Mouse (Mus musculus) liver, embryonic 14.5 days (tissue): ENCODE measurements around the gene Eif3c. TPM values are rescaled to one million over a fixed set of nuclear protein-coding genes. Genes with fewer than 3 reads are reported as not detected.

Experiments used
- ATAC-seq: fragments of 200-750 bp; cut with Nextera tagmentation; 2 replicates; pipeline ENCODE4 v1.8.0; 2017; ENCODE audit warnings: moderate number of reproducible peaks, mild to moderate bottlenecking, moderate library complexity; ENCODE audit not compliant: insufficient read depth
- DNase-seq, 3 experiments: peaks; one replicate each; pipeline ENCODE4 v3.0.0-alpha.2; 2012 to 2013; ENCODE audit warnings: low read depth in 3 of 3, low spot score in 3 of 3
- H3K27ac ChIP-seq: fragments of 300-500 bp; sonication (generic); 2 replicates; pipeline ENCODE4 v1.5.1; 2014; ENCODE audit warnings: moderate library complexity, mild to moderate bottlenecking, control low read depth, inconsistent platforms
- H3K27me3 ChIP-seq: fragments of 300-500 bp; sonication (generic); 2 replicates; pipeline ENCODE4 v1.6.1; 2014; ENCODE audit warnings: mild to moderate bottlenecking, low read length, moderate library complexity; ENCODE audit not compliant: control insufficient read depth, insufficient read depth
- H3K36me3 ChIP-seq: fragments of 300-500 bp; sonication (generic); replicated peaks from 2 replicates; pipeline ENCODE4 v1.6.1; 2014; ENCODE audit warnings: low read depth; ENCODE audit not compliant: control insufficient read depth, insufficient read depth
- H3K4me1 ChIP-seq, 2 experiments: fragments of 200-500 bp in 1 of 2; fragments of 300-500 bp in 1 of 2; sonication (generic) in 1 of 2; replicated peaks; 2 replicates each; pipeline ENCODE4 v1.6.1; 2012 to 2014; ENCODE audit warnings: antibody characterized with exemption in 1 of 2, inconsistent platforms in 1 of 2, low read length in 1 of 2; ENCODE audit not compliant: control insufficient read depth in 2 of 2, insufficient read depth in 2 of 2
- H3K4me2 ChIP-seq: fragments of 300-500 bp; sonication (generic); 2 replicates; pipeline ENCODE4 v1.6.1; 2014; ENCODE audit warnings: low read depth, mild to moderate bottlenecking, control low read depth, moderate library complexity
- H3K4me3 ChIP-seq, 2 experiments: fragments of 200-500 bp in 1 of 2; fragments of 300-500 bp in 1 of 2; sonication (generic) in 1 of 2; 2 replicates each; pipeline ENCODE4 v1.5.1; 2012 to 2014; ENCODE audit warnings: low read depth in 2 of 2, low read length in 2 of 2, mild to moderate bottlenecking in 2 of 2, control low read depth in 1 of 2, inconsistent platforms in 1 of 2, moderate library complexity in 1 of 2; ENCODE audit not compliant: insufficient read depth in 1 of 2
- H3K9ac ChIP-seq: fragments of 300-500 bp; sonication (generic); replicated peaks from 2 replicates; pipeline ENCODE4 v1.6.1; 2014; ENCODE audit warnings: mild to moderate bottlenecking, control low read depth, moderate library complexity
- H3K9me3 ChIP-seq: fragments of 300-500 bp; sonication (generic); 2 replicates; pipeline ENCODE4 v1.6.1; 2016; ENCODE audit warnings: low read length, mixed read lengths; ENCODE audit not compliant: control insufficient read depth
- CTCF ChIP-seq: IDR thresholded peaks from 2 replicates; pipeline ENCODE4 v1.5.1; 2016; ENCODE audit warnings: antibody characterized with exemption, low read depth, control low read depth
- EP300 ChIP-seq: IDR thresholded peaks from 2 replicates; pipeline ENCODE4 v1.6.1; 2016; ENCODE audit warnings: antibody characterized with exemption, low read depth
- WGBS: fragments of 180-500 bp; shearing (Covaris S2); extraction: QIAGEN DNeasy Blood & Tissue Kit; methylation state at CpG from one replicate; pipeline ENCODE4 v1.1.7; 2014; ENCODE audit not compliant: insufficient replicate concordance; 5-methylcytosine and 5-hydroxymethylcytosine counted together
- polyA plus RNA-seq, 2 experiments: library from polyadenylated mRNA; depleted of rRNA in 1 of 2; stranded (reverse) in 1 of 2; unstranded in 1 of 2; fragments of >200 nt; fragmentation: Nextera tagmentation in 1 of 2; extraction: Ambion mirVana in 1 of 2; gene quantifications; 2 replicates each; pipeline versions ENCODE4 v1.2.1 to v1.2.3; 2012 to 2014

Eif3c gene
- polyA plus RNA-seq (2012; rRNA removed) (45.7 and 58.0 TPM in 2 replicates), polyA plus RNA-seq (2014; fragmentation: Nextera tagmentation; extraction: Ambion mirVana) (94.4 and 96.2 TPM in 2 replicates)

- peaks cover 31% of the 10 kb centered on the region for H3K36me3 ChIP-seq
- H3K4me3 ChIP-seq: peak within 1 kb of the TSS; percentile 96 to 99
- DNase-seq: peak; percentile 82 to 87 (median 86)
- peak; percentile 96 for ATAC-seq
- H3K27ac ChIP-seq: peak within 1 kb of the TSS; percentile 68
- peak within 1 kb of the TSS; percentile 89 for H3K4me2 ChIP-seq
- WGBS: under 1% methylated on average over 46 of the region's 46 CpGs
- H3K27me3 ChIP-seq: no peaks in the 10 kb centered on the region
- TF ChIP-seq CTCF (no peak), EP300 (no peak)
- no peaks in the 10 kb centered on the region for H3K9me3 ChIP-seq
- H3K9ac ChIP-seq: peak within 1 kb of the TSS; percentile 92
- H3K4me1 ChIP-seq: peaks cover 3 to 7% of the 10 kb centered on the region in 2 experiments; a peak in 3 of 4 replicates
Measured at GRCm38 (mm10) chr7:126566094-126566765, at the start of gene Eif3c. Eif3c (minus strand) TSS chr7:126566411.

GRCm38 (mm10) chr7:126612736-126613135 lies 46.5 kb upstream of the Eif3c start:
- no peak for ATAC-seq
- 50% methylated on average over 3 of the region's 3 CpGs for WGBS
- Histone ChIP-seq H3K27me3 (no peaks in the 10 kb centered on the region), H3K4me3 (no peak overlapping the region), H3K9ac (no peak overlapping the region), H3K27ac (no peak overlapping the region), H3K36me3 (no peaks in the 10 kb centered on the region), H3K4me1 (no peaks in the 10 kb centered on the region), H3K4me2 (no peak overlapping the region), H3K9me3 (no peaks in the 10 kb centered on the region)
- no peak for DNase-seq
- TF ChIP-seq CTCF (no peak), EP300 (no peak)

- Histone ChIP-seq H3K27me3 (no peaks in the 10 kb centered on the region), H3K36me3 (no peaks in the 10 kb centered on the region), H3K4me3 (no peak overlapping the region), H3K9me3 (no peaks in the 10 kb centered on the region), H3K27ac (no peak overlapping the region), H3K4me1 (no peaks in the 10 kb centered on the region; a peak in 1 of 4 replicates), H3K4me2 (no peak overlapping the region), H3K9ac (no peak overlapping the region)
- WGBS: 64% methylated on average over 5 of the region's 5 CpGs
- no peak for DNase-seq
- TF ChIP-seq EP300 (no peak), CTCF (no peak)
- no peak for ATAC-seq
Measured at GRCm38 (mm10) chr7:126607796-126608195, 41.6 kb upstream of the Eif3c start.

- Histone ChIP-seq H3K4me3 (no peak overlapping the region), H3K27me3 (no peaks in the 10 kb centered on the region), H3K9ac (no peak overlapping the region), H3K36me3 (no peaks in the 10 kb centered on the region), H3K27ac (no peak overlapping the region), H3K4me2 (no peak overlapping the region), H3K9me3 (no peaks in the 10 kb centered on the region), H3K4me1 (no peaks in the 10 kb centered on the region; a peak in 1 of 4 replicates)
- DNase-seq (no peak), ATAC-seq (no peak)
- no peak for TF ChIP-seq EP300
- no peak for TF ChIP-seq CTCF
- 64% methylated on average over 3 of the region's 3 CpGs for WGBS
Measured at GRCm38 (mm10) chr7:126607064-126607463, 40.9 kb upstream of the Eif3c start.

GRCm38 (mm10) chr7:126606611-126607010 lies 40.4 kb upstream of the Eif3c start:
- Histone ChIP-seq H3K36me3 (no peaks in the 10 kb centered on the region), H3K9me3 (no peaks in the 10 kb centered on the region), H3K4me1 (no peaks in the 10 kb centered on the region; a peak in 1 of 4 replicates), H3K4me3 (no peak overlapping the region), H3K27ac (no peak overlapping the region), H3K27me3 (no peaks in the 10 kb centered on the region), H3K9ac (no peak overlapping the region), H3K4me2 (no peak overlapping the region)
- DNase-seq (no peak), ATAC-seq (no peak)
- TF ChIP-seq EP300: no peak
- no peak for TF ChIP-seq CTCF
- WGBS: 48% methylated on average over 5 of the region's 5 CpGs
